Mouse (Mus musculus) heart, adult 2 months (tissue): ENCODE measurements at regions not wholly inside any gene's neighbourhood (a gene's known extent, or its start where the extent isn't known, plus 50 kb on each side); places are given as distances from the start of the nearest gene placed in this dataset.
"Not testable (repeated sequence)": the region's sequence is repeated elsewhere in the genome, so short reads cannot be mapped to it uniquely, and the experiment has no call there.

ENCODE experiments used
- CTCF ChIP-seq: fragments of 200-600 bp; IDR thresholded peaks from 2 replicates; pipeline ENCODE4 v1.8.1; 2022; ENCODE audit warnings: antibody characterized with exemption, mild to moderate bottlenecking, moderate library complexity
- EP300 ChIP-seq: fragments of 200-500 bp; IDR thresholded peaks from 2 replicates; pipeline ENCODE4 v1.6.1; 2011; ENCODE audit warnings: low read depth, low read length, control low read depth; ENCODE audit not compliant: insufficient read depth
- POLR2A ChIP-seq: fragments of 200-500 bp; IDR thresholded peaks from 2 replicates; pipeline ENCODE4 v1.6.1; 2011; ENCODE audit warnings: mild to moderate bottlenecking, low read depth, low read length, control low read depth; ENCODE audit not compliant: insufficient read depth

GRCm38 (mm10) chr8:5241871-5242270, 136.7 kb upstream of the Slc10a2 start:
- not testable (repeated sequence) for TF ChIP-seq EP300, CTCF, POLR2A
